ENCODE assay signal across 8 mouse cellular contexts in genomic region chr4:129237843-129238441, GRCm38 (mm10). TPM values are rescaled to one million over a fixed set of nuclear protein-coding genes. Genes with fewer than 3 reads are reported as not detected.
DNase-seq lines count a peak whose midpoint lies in the region; ATAC-seq and TF ChIP-seq lines count a peak whose summit lies in the region.

No protein-coding gene starts in this region.

- H3K27me3 ChIP-seq in embryonic facial prominence, embryonic 11.5 days (ENCODE audit: control insufficient read depth, insufficient read depth, low read length): no peaks in the 10 kb centered on the region
- no peaks in the 10 kb centered on the region for H3K27me3 ChIP-seq in intestine, embryonic 14.5 days (replicated peaks; ENCODE audit: control insufficient read depth, insufficient read depth, low read length)
- no peaks in the 10 kb centered on the region for H3K27me3 ChIP-seq in midbrain, embryonic 16.5 days (ENCODE audit: control insufficient read depth, insufficient read depth, low read depth, low read length)

- no peak; the same call in 1 of the 2 replicates for ATAC-seq in embryonic facial prominence, embryonic 11.5 days (replicated peaks; ENCODE audit: insufficient number of reproducible peaks, low FRiP score, low TSS enrichment, low read depth)
- no peak for ATAC-seq in intestine, embryonic 14.5 days (replicated peaks; ENCODE audit: low FRiP score, low TSS enrichment, low read depth)
- peak; percentile 21; the same call in 1 of the 2 replicates for ATAC-seq in midbrain, embryonic 16.5 days

- WGBS in embryonic facial prominence, embryonic 11.5 days: 7% methylated on average over 21 of the region's 21 CpGs
- 8% methylated on average over 21 of the region's 21 CpGs for WGBS in intestine, embryonic 14.5 days
- WGBS in midbrain, embryonic 16.5 days: 7% methylated on average over 21 of the region's 21 CpGs

- TF ChIP-seq CTCF in layer of hippocampus, adult 2 months (conservative IDR thresholded peaks at IDR 0.05): no peak

- no peaks in the 10 kb centered on the region for H3K36me3 ChIP-seq in embryonic facial prominence, embryonic 11.5 days (replicated peaks; ENCODE audit: control insufficient read depth, insufficient read depth, low read depth, low read length)
- H3K36me3 ChIP-seq in intestine, embryonic 14.5 days (ENCODE audit: control insufficient read depth, insufficient read depth, low read length): no peaks in the 10 kb centered on the region
- H3K36me3 ChIP-seq in midbrain, embryonic 16.5 days (ENCODE audit: control insufficient read depth, insufficient read depth, low read length): no peaks in the 10 kb centered on the region

- H3K4me3 ChIP-seq in layer of hippocampus, adult 2 months: peak overlapping the region; percentile 65
- H3K4me3 ChIP-seq in embryonic facial prominence, embryonic 11.5 days (ENCODE audit: low read depth, low read length): peak overlapping the region; percentile 60
- H3K4me3 ChIP-seq in intestine, embryonic 14.5 days (ENCODE audit: low read depth, low read length): peak overlapping the region; percentile 75
- peak overlapping the region; percentile 64 for H3K4me3 ChIP-seq in midbrain, embryonic 16.5 days (ENCODE audit: low read depth, low read length)

- H3K27ac ChIP-seq in layer of hippocampus, adult 2 months: no peak overlapping the region
- no peak overlapping the region for H3K27ac ChIP-seq in embryonic facial prominence, embryonic 11.5 days (replicated peaks; ENCODE audit: low read depth, low read length)
- no peak overlapping the region for H3K27ac ChIP-seq in intestine, embryonic 14.5 days (ENCODE audit: low read depth)
- H3K27ac ChIP-seq in midbrain, embryonic 16.5 days (ENCODE audit: low read length): no peak overlapping the region

- H3K9me3 ChIP-seq in embryonic facial prominence, embryonic 11.5 days (replicated peaks; ENCODE audit: control insufficient read depth, low read length): no peaks in the 10 kb centered on the region
- no peaks in the 10 kb centered on the region for H3K9me3 ChIP-seq in intestine, embryonic 14.5 days (ENCODE audit: control insufficient read depth, low read length)
- no peaks in the 10 kb centered on the region for H3K9me3 ChIP-seq in midbrain, embryonic 16.5 days (replicated peaks; ENCODE audit: control insufficient read depth, low read length, poor library complexity, severe bottlenecking)

- peak overlapping the region; percentile 48 for H3K9ac ChIP-seq in embryonic facial prominence, embryonic 11.5 days (replicated peaks; ENCODE audit: low read length)
- H3K9ac ChIP-seq in intestine, embryonic 14.5 days (ENCODE audit: low read length): peak overlapping the region; percentile 71
- peak overlapping the region; percentile 71 for H3K9ac ChIP-seq in midbrain, embryonic 16.5 days (ENCODE audit: low read depth, low read length)

- peak in 1 of 2 experiments; percentile 15 for DNase-seq in layer of hippocampus, adult 2 months (ENCODE audit: low spot score in 2 of 2)
- DNase-seq in layer of hippocampus, postnatal 25 days (ENCODE audit: extremely low spot score in 1 of 2, low spot score in 1 of 2): no peak
- peak; percentile 79 for DNase-seq in embryonic facial prominence, embryonic 11.5 days (ENCODE audit: low spot score)
- DNase-seq in intestine, embryonic 14.5 days (ENCODE audit: low spot score): peak; percentile 69
- DNase-seq in spleen, postnatal 4 days (ENCODE audit: low spot score in 2 of 2): no peak
- DNase-seq in left cerebral cortex, adult 11 months (ENCODE audit: low spot score): no peak
- DNase-seq in MN1 (ENCODE audit: low spot score): no peak

- H3K4me1 ChIP-seq in embryonic facial prominence, embryonic 11.5 days (ENCODE audit: control insufficient read depth, insufficient read depth, low read length): peaks cover 2% of the 10 kb centered on the region; the same call in 1 of the 2 replicates
- peaks cover 18% of the 10 kb centered on the region for H3K4me1 ChIP-seq in intestine, embryonic 14.5 days (replicated peaks; ENCODE audit: control insufficient read depth, insufficient read depth, low read length)
- H3K4me1 ChIP-seq in midbrain, embryonic 16.5 days (ENCODE audit: control insufficient read depth, insufficient read depth, low read length): peaks cover 17% of the 10 kb centered on the region

- peak overlapping the region; percentile 91 for H3K4me2 ChIP-seq in embryonic facial prominence, embryonic 11.5 days (ENCODE audit: low read depth, low read length)
- H3K4me2 ChIP-seq in intestine, embryonic 14.5 days (ENCODE audit: low read length): peak overlapping the region; percentile 96
- peak overlapping the region; percentile 68 for H3K4me2 ChIP-seq in midbrain, embryonic 16.5 days (ENCODE audit: low read length)

RNA-seq across cellular contexts. Expression of gene C77080, which starts 23.3 kb away (rescaled TPM):
- 1 to 10 TPM; 6.7 to 7.4 TPM for total RNA-seq in layer of hippocampus, adult 2 months (2021)
- total RNA-seq in layer of hippocampus, postnatal 25 days (2021): 1 to 10 TPM; 7.5 to 7.7 TPM
- 2.4 and 2.5 TPM in 2 replicates for polyA plus RNA-seq in embryonic facial prominence, embryonic 11.5 days (2014; fragmentation: Nextera tagmentation; extraction: Ambion mirVana)
- polyA plus RNA-seq in intestine, embryonic 14.5 days (2014; fragmentation: Nextera tagmentation; extraction: Ambion mirVana): 7.2 and 7.4 TPM in 2 replicates
- polyA plus RNA-seq in midbrain, embryonic 16.5 days (2015; fragmentation: Nextera tagmentation; extraction: Ambion mirVana): 6.7 and 8.2 TPM in 2 replicates

RNA-seq across cellular contexts. Expression of gene Yars, which starts 48.4 kb away (rescaled TPM):
- 10 to 100 TPM; 93.4 to 95.1 TPM for total RNA-seq in layer of hippocampus, adult 2 months (2021)
- 10 to 100 TPM; 85.0 to 85.9 TPM for total RNA-seq in layer of hippocampus, postnatal 25 days (2021)
- 91.1 and 95.3 TPM in 2 replicates for polyA plus RNA-seq in embryonic facial prominence, embryonic 11.5 days (2014; fragmentation: Nextera tagmentation; extraction: Ambion mirVana)
- 92.9 and 97.2 TPM in 2 replicates for polyA plus RNA-seq in intestine, embryonic 14.5 days (2014; fragmentation: Nextera tagmentation; extraction: Ambion mirVana)
- polyA plus RNA-seq in midbrain, embryonic 16.5 days (2015; fragmentation: Nextera tagmentation; extraction: Ambion mirVana): 111 and 116 TPM in 2 replicates

RNA-seq across cellular contexts. Expression of gene S100pbp, which starts 48.4 kb away (rescaled TPM):
- total RNA-seq in layer of hippocampus, adult 2 months (2021): 10 to 100 TPM; 33.6 to 36.0 TPM
- 10 to 100 TPM; 32.5 to 35.2 TPM for total RNA-seq in layer of hippocampus, postnatal 25 days (2021)
- polyA plus RNA-seq in embryonic facial prominence, embryonic 11.5 days (2014; fragmentation: Nextera tagmentation; extraction: Ambion mirVana): 22.8 and 24.5 TPM in 2 replicates
- 14.6 and 19.5 TPM in 2 replicates for polyA plus RNA-seq in intestine, embryonic 14.5 days (2014; fragmentation: Nextera tagmentation; extraction: Ambion mirVana)
- polyA plus RNA-seq in midbrain, embryonic 16.5 days (2015; fragmentation: Nextera tagmentation; extraction: Ambion mirVana): 27.0 and 28.0 TPM in 2 replicates

RNA-seq across cellular contexts. Expression of gene Sync, which starts 49.5 kb away (rescaled TPM):
- total RNA-seq in layer of hippocampus, adult 2 months (2021): 1 to 10 TPM in 1 of 2 experiments, under 1 TPM in 1; 0.98 to 1.1 TPM
- total RNA-seq in layer of hippocampus, postnatal 25 days (2021): 1 to 10 TPM in 1 of 2 experiments, under 1 TPM in 1; 0.79 to 1.3 TPM
- polyA plus RNA-seq in embryonic facial prominence, embryonic 11.5 days (2014; fragmentation: Nextera tagmentation; extraction: Ambion mirVana): 0.25 and 0.63 TPM in 2 replicates
- 1.3 and 2.1 TPM in 2 replicates for polyA plus RNA-seq in intestine, embryonic 14.5 days (2014; fragmentation: Nextera tagmentation; extraction: Ambion mirVana)
- 0.63 and 0.85 TPM in 2 replicates for polyA plus RNA-seq in midbrain, embryonic 16.5 days (2015; fragmentation: Nextera tagmentation; extraction: Ambion mirVana)

Comparison
In these comparisons a context has a peak if more than half of its experiments do, and no peak if none do; other contexts are left out.
1. DNase-seq: peak in embryonic facial prominence, embryonic 11.5 days (single experiment) and intestine, embryonic 14.5 days (single experiment); none in layer of hippocampus, postnatal 25 days (0 of 2), spleen, postnatal 4 days (0 of 2), left cerebral cortex, adult 11 months (single experiment) and MN1 (single experiment).
2. Peak in every context shown above with its lines, with median percentiles within 50 percentile points of each other: H3K4me3 ChIP-seq, H3K4me2 ChIP-seq and H3K9ac ChIP-seq.